Mouse (Mus musculus) hindbrain, embryonic 16.5 days (tissue): Measurements from ENCODE around the gene Trip6. TPM values are rescaled to one million over a fixed set of nuclear protein-coding genes. Genes with fewer than 3 reads are reported as not detected.
"Not testable (repeated sequence)": the region's sequence is repeated elsewhere in the genome, so short reads cannot be mapped to it uniquely, and the experiment has no call there.

ENCODE experiments used
- ATAC-seq: fragments of 200-750 bp; cut with Nextera tagmentation; 2 replicates; pipeline ENCODE4 v1.8.0; 2017; ENCODE audit warnings: moderate TSS enrichment, moderate library complexity
- H3K27ac ChIP-seq: fragments of 300-500 bp; sonication (generic); 2 replicates; pipeline ENCODE4 v1.5.1; 2014; ENCODE audit warnings: low read depth, mild to moderate bottlenecking, control low read depth, low read length, moderate library complexity
- H3K27me3 ChIP-seq: fragments of 300-500 bp; sonication (generic); replicated peaks from 2 replicates; pipeline ENCODE4 v1.6.1; 2014; ENCODE audit warnings: low read length; ENCODE audit not compliant: control insufficient read depth, insufficient read depth
- H3K36me3 ChIP-seq: fragments of 300-500 bp; sonication (generic); 2 replicates; pipeline ENCODE4 v1.6.1; 2014; ENCODE audit warnings: mild to moderate bottlenecking, low read length, moderate library complexity, mixed read lengths; ENCODE audit not compliant: control insufficient read depth, insufficient read depth
- H3K4me1 ChIP-seq: fragments of 300-500 bp; sonication (generic); 2 replicates; pipeline ENCODE4 v1.6.1; 2014; ENCODE audit warnings: low read depth, low read length; ENCODE audit not compliant: control insufficient read depth, insufficient read depth
- H3K4me2 ChIP-seq: fragments of 300-500 bp; sonication (generic); 2 replicates; pipeline ENCODE4 v1.6.1; 2014; ENCODE audit warnings: mild to moderate bottlenecking, low read length, control low read depth, moderate library complexity
- H3K4me3 ChIP-seq: fragments of 300-500 bp; sonication (generic); 2 replicates; pipeline ENCODE4 v1.5.1; 2014; ENCODE audit warnings: mild to moderate bottlenecking, low read length, control low read depth, moderate library complexity
- H3K9ac ChIP-seq: fragments of 300-500 bp; sonication (generic); 2 replicates; pipeline ENCODE4 v1.6.1; 2014; ENCODE audit warnings: low read depth, mild to moderate bottlenecking, control low read depth, low read length, moderate library complexity
- H3K9me3 ChIP-seq: fragments of 300-500 bp; sonication (generic); 2 replicates; pipeline ENCODE4 v1.6.1; 2014; ENCODE audit warnings: mild to moderate bottlenecking, low read length, moderate library complexity; ENCODE audit not compliant: control insufficient read depth
- WGBS: fragments of 180-500 bp; shearing (Covaris S2); extraction: QIAGEN DNeasy Blood & Tissue Kit; methylation state at CpG from one replicate; pipeline ENCODE4 v1.1.7; 2014; 5-methylcytosine and 5-hydroxymethylcytosine counted together
- polyA plus RNA-seq: library from polyadenylated mRNA; unstranded; fragments of >200 nt; fragmentation: Nextera tagmentation; extraction: Ambion mirVana; gene quantifications from 2 replicates; pipeline ENCODE4 v1.2.1, GENCODE M21; 2015

Gene Trip6
- polyA plus RNA-seq, 1 experiment from 2014 or later = 13.2 TPM

DNA sequence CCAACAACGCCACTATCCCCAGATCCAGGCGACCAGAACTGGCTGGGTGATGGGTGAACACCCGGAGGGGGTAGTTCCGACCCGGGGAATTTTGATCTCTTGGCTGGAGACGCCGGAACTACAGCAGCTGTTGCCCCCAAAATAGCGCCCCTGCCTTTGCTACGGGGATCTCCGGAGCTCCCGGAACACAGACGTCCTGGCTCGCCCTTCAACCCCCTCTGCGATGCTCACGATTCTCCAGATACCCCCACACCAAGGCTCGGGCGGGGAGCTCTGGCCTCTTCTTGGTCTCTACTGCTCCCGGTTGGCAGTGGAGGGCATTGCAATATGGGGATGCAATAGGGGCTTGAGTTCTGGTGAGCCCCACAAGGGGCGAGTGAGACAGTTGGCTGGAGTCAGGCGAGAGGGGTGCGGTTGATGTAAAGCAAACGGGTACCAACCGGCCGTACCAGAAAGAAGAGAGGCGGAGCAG lies 25.2 kb downstream of the Trip6 start:
- Histone ChIP-seq H3K4me1 (peaks cover 27% of the 10 kb centered on the region), H3K27ac (no peak overlapping the region), H3K36me3 (no peaks in the 10 kb centered on the region), H3K9ac (peak overlapping the region; percentile 74), H3K4me2 (peak overlapping the region; percentile 93), H3K27me3 (peaks cover 13% of the 10 kb centered on the region), H3K9me3 (no peaks in the 10 kb centered on the region), H3K4me3 (peak overlapping the region; percentile 66)
- WGBS = 3% methylated on average over 25 of the region's 25 CpGs
- ATAC-seq = no peak

DNA sequence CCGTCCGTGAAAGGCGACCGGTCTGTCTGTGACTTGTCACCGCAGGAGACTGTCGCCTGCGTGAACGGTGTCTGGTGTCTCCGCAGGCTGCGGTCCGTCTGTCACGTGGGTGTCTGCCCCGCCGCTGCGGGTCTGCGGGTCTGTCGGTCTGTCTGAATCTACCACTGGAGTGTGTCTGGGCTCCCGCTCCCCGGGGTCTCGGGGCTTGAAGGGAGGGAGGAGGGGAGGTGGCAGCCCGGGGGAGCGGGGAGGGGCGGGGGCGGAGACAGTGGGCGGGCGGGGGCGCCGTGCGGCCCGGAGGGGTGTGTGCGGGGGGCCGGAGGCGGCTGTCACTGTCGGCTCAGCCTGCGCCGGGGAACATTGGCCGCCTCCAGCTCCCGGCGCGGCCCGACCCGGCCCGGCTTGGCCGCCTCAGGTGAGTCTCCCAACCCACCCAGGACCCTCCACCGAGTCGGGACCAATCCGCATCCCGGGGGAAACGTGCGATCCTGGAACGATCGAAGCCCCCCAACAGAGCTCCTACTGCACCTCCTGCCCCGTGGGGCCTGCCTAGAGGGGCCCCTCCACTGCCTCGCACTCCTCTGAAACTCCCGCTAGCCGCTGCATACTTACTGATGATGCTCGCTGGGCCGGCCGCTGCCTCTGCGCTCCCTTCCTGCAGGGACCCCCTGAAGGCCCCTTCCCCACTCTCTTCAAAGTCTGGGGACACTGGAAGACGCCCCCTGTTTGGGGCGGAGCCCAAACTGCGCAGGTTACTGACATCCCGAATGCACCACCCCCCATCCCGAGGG lies 26.1 kb downstream of the Trip6 start:
- peak; percentile 28 for ATAC-seq
- peaks cover 13% of the 10 kb centered on the region for H3K27me3 ChIP-seq

DNA sequence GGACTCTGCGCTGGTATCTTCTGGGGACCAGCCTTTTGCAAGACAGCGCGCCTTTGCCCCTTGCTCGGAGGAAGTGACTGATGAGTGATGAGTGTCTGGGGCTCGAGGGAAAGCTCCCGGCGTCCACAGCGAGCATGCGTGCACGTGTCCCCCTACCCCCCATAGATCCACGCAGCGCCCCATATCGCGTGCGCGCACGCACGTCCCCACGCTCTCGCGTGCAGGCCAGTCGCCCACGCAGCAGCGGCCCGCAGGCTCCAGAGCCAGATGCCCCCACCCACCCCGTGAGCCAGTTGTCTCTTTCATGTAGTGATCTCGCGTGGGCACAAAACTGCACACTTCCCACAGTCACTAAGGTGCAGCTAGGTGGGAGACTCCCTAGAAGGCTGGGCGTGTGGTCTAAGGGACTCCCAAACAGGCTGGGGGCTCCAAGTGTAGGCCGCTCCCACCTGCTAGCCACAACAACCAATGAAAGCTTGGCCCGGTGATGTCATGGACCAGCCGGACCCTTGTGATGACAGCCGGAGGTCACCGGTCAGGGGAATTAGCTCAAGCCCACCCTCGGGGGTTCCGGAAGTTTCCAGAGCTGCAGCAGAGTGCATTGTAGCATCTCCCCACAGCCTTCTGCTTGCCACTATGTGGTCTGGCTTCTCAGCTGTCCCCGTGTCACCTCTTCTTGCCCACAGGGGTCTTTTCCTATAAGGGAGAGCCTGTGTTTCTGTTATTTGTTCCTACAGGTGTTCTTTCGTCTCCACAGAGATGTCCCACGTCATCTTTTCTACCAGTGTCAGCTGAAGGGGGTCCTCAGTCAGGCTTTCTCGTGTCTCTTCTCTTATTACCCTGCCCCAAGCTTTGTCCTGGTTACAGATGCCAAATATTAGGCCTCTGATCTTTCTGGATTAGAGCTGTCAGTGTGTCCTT lies 26.9 kb downstream of the Trip6 start, which contains the start of gene Ache:
Ache (plus strand) TSS at position 488 of the 921 bp plus-strand sequence.
- peak within 1 kb of the TSS; percentile 93 for H3K4me2 ChIP-seq
- H3K36me3 ChIP-seq = no peaks in the 10 kb centered on the region
- under 1% methylated on average over 31 of the region's 40 CpGs for WGBS
- H3K9ac ChIP-seq = peak within 1 kb of the TSS; percentile 74
- H3K27ac ChIP-seq = peak within 1 kb of the TSS; percentile 77
- H3K4me3 ChIP-seq = peak within 1 kb of the TSS; percentile 66
- H3K27me3 ChIP-seq = peaks cover 13% of the 10 kb centered on the region
- peak; percentile 80 for ATAC-seq
- H3K4me1 ChIP-seq = peaks cover 14% of the 10 kb centered on the region
- H3K9me3 ChIP-seq = no peaks in the 10 kb centered on the region

More for the DNA sequence above, 26.1 kb downstream of the Trip6 start:
- Histone ChIP-seq H3K4me3 (peak overlapping the region; percentile 66), H3K9me3 (no peaks in the 10 kb centered on the region), H3K9ac (peak overlapping the region; percentile 74), H3K36me3 (no peaks in the 10 kb centered on the region), H3K4me1 (peaks cover 20% of the 10 kb centered on the region), H3K27ac (peak overlapping the region; percentile 77), H3K4me2 (peak overlapping the region; percentile 93)
- WGBS = under 1% methylated on average over 51 of the region's 65 CpGs

DNA sequence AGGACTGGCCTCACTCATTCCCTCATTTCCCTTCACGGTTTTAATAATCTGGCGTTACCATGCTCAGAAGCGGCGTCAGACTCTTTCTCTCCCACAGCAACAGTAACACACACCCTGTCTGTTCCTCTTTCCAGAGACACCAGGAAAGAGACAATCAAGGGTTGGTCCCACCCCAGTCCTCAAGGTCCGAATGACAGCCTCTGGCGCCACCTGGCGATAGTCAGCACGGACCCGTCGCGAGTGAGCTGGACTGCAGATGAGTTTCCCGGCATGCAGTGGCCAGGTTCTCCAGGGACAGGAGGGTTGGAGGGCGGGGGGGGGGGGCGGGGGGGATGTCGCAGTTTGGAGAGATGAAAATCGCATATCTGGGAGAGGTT lies 27.6 kb downstream of the Trip6 start:
- Histone ChIP-seq H3K27me3 (peaks cover 11% of the 10 kb centered on the region), H3K4me2 (peak overlapping the region; percentile 93), H3K4me1 (peaks cover 14% of the 10 kb centered on the region), H3K36me3 (no peaks in the 10 kb centered on the region), H3K9ac (peak overlapping the region; percentile 74), H3K4me3 (peak overlapping the region; percentile 66), H3K9me3 (no peaks in the 10 kb centered on the region), H3K27ac (peak overlapping the region; percentile 77)
- peak; percentile 87 for ATAC-seq
- WGBS = under 1% methylated on average over 14 of the region's 16 CpGs

DNA sequence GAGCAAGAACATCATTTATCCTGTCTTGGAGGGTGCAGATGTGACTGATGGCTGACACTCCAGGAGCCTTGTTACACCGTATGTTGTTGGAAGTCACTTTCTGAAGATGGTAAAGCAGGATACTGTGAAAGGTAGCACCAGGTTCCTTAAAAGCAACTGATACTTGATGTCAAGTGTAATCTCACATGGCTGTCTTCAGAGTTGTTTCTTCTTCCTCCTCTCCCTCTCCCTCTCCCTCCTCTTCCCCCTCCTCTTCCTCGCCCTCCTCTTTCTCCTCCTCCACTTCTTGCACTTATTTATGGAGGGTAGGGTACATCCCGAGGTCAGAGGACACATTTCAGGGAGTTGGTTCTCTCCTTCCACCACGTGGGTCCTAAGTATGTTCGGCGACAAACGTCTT lies 28.2 kb downstream of the Trip6 start:
- Histone ChIP-seq H3K4me2 (peak overlapping the region; percentile 93), H3K27ac (peak overlapping the region; percentile 77), H3K4me1 (peaks cover 14% of the 10 kb centered on the region), H3K36me3 (no peaks in the 10 kb centered on the region), H3K9me3 (no peaks in the 10 kb centered on the region), H3K27me3 (peaks cover 7% of the 10 kb centered on the region), H3K4me3 (no peak overlapping the region), H3K9ac (no peak overlapping the region)
- 63% methylated on average over 7 of the region's 7 CpGs for WGBS
- no peak for ATAC-seq

DNA sequence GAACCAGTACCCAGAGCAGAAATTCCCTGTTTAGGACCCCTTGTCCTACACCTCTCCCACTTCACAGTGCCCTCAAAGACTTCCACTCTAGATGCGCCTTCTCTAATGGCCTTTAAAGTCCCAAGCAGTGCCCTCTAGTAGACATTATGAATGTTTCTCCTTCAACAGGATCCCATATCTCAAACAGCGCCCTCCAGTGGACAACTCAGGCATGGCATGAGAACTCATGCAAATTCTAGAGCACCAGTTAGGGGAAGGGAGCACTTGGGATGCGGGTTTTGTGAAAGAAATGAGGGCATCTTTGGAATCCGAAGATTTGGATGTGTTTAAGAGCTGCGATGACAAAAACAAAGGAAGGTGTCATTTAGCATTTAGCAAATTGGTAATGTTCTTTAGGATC lies 29.2 kb downstream of the Trip6 start:
- peaks cover 10% of the 10 kb centered on the region for H3K4me1 ChIP-seq
- no peak overlapping the region for H3K27ac ChIP-seq
- no peaks in the 10 kb centered on the region for H3K9me3 ChIP-seq
- WGBS = 65% methylated on average over 5 of the region's 5 CpGs
- no peak overlapping the region for H3K4me3 ChIP-seq
- H3K4me2 ChIP-seq = no peak overlapping the region
- no peak overlapping the region for H3K9ac ChIP-seq
- H3K27me3 ChIP-seq = peaks cover 3% of the 10 kb centered on the region; the same call in 1 of the 2 replicates
- H3K36me3 ChIP-seq = no peaks in the 10 kb centered on the region
- no peak for ATAC-seq

DNA sequence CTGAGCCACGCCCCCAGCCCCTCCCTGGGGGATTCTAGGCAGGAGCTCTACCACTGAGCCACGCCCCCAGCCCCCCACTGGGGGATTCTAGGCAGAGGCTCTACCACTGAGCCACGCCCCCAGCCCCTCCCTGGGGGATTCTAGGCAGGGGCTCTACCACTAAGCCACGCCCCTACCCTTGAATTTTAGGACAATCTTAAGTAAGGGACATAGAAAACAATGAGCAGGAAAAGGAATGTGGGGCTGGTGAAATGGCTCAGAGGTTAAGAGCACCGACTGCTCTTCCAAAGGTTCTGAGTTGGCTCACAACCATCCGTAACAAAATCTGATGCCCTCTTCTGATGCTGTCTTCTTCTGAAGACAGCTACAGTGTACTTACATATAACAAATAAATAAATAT lies 29.8 kb downstream of the Trip6 start:
- not testable (repeated sequence) for H3K9me3 ChIP-seq, H3K27ac ChIP-seq, H3K27me3 ChIP-seq, H3K4me2 ChIP-seq, H3K4me3 ChIP-seq, H3K36me3 ChIP-seq, H3K9ac ChIP-seq, ATAC-seq, H3K4me1 ChIP-seq
- 84% methylated on average over 4 of the region's 6 CpGs for WGBS

DNA sequence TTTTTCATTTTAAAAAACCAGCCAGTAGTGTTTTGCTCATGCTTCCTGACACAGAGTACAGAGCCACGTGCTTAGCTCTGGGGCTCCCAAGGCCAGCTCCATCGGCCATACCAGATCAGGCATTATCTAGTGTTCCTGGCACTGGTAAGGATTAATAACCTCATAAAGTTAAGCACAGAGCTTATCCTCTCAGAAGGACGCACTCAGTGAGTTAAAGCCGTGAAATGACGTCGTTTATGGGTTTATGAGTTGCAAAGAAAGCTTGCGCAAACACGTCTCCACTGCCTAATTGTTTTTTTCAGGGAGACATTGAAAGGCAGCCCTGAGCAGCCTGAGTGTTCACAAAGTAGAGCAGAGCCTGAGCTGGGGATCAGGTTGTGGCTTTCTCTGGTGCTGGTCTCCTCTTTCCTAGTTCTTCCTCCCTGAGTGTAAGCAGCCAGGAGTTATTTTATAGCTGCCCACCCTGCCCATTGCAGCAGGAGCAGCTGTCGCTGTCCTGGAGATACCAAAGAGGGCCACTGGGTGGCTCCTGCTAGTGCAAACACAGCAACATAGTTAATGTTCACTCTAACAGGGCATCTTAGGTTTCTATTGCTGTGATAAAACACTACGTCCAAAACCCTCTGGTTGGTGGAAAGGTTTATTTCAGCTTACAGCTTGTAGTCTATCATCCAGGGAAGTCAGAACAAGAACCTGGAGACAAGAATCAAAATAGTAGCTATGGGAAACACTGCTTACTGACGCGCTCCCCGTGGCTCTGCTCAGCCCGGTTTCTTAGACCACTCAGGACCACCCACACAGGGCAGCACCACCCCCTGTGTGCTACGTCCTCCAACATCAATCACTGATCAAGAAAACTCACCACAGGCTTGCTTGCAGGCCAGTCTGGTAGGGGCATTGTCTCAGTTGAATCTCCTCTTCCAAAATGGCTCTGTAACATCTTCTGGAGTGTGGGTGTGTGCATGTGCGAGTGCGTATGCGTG lies 36.6 kb downstream of the Trip6 start:
- H3K4me3 ChIP-seq = no peak overlapping the region
- H3K4me2 ChIP-seq = peak overlapping the region; percentile 40
- no peaks in the 10 kb centered on the region for H3K27me3 ChIP-seq
- H3K36me3 ChIP-seq = no peaks in the 10 kb centered on the region
- no peak overlapping the region; the same call in 1 of the 2 replicates for H3K9ac ChIP-seq
- ATAC-seq = peak; percentile 82
- H3K4me1 ChIP-seq = no peaks in the 10 kb centered on the region
- 0 out of 2 replicates have a peak overlapping the region, but pooled peaks have one; percentile 36 for H3K27ac ChIP-seq
- H3K9me3 ChIP-seq = no peaks in the 10 kb centered on the region; the same call in 1 of the 2 replicates
- 47% methylated on average over 18 of the region's 18 CpGs for WGBS
